ENCODE assay signal across 8 mouse cellular contexts in the genomic region with DNA sequence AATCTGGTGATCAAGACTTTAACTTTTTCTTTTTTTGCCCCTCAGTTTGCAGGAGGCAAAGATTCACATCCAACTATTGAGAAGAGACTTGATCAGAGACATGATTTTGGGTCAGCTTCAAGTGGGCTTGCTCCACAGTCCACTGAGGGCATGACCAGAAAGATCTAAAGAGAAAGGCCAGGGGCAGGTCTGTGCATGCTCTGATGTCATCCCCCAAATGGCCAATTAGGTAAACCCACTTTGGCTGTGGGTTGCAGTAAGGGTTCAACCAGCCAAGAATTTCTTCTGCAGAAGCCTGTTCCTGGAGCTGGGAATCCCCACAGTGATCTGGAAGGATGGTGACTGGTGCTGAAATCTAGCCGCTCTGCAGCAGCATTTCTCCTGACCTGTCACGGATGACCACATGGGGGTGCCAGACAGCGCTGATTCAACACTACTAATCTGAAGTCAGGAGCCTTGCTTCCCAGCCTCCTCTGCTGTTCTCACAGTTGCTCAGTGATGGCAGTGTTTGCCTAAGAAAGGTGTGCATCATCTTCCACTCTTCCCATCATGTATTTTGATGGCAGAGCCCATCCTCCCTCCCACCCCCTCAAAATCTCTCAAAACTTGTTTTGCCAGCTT. TPM values are rescaled to one million over a fixed set of nuclear protein-coding genes. Genes with fewer than 3 reads are reported as not detected.
DNase-seq lines count a peak whose midpoint lies in the region; ATAC-seq and TF ChIP-seq lines count a peak whose summit lies in the region.

No protein-coding gene starts in this region.

- 0 out of 2 replicates have a peak, but pooled peaks cover 3% of the 10 kb centered on the region for H3K4me1 ChIP-seq in liver, adult 2 months (ENCODE audit: control insufficient read depth, insufficient read depth, low read length)
- no peaks in the 10 kb centered on the region for H3K4me1 ChIP-seq in stomach, embryonic 15.5 days

- DNase-seq in 3T3-L1 (ENCODE audit: low read depth, low spot score), result peak; percentile 80
- DNase-seq in adrenal gland, adult 18-20 months (ENCODE audit: low spot score in 2 of 2), result peak; percentile 41 to 62
- peak; percentile 71 for DNase-seq in embryo, embryonic 11 days
- peak; percentile 69 for DNase-seq in kidney, adult 9 months
- peak; percentile 43 for DNase-seq in liver, adult 2 months (ENCODE audit: extremely low read depth, low read depth, low spot score)
- peak; percentile 49 to 68 for DNase-seq in natural killer cell, adult 2 months (ENCODE audit: low spot score in 2 of 2)

- H3K4me2 ChIP-seq in stomach, embryonic 15.5 days, result no peak overlapping the region

- no peaks in the 10 kb centered on the region for H3K79me2 ChIP-seq in liver, adult 2 months (ENCODE audit: control insufficient read depth, insufficient read depth, low read length)

- peaks cover 19% of the 10 kb centered on the region for H3K36me3 ChIP-seq in liver, adult 2 months (ENCODE audit: control insufficient read depth, insufficient read depth, low read length)
- H3K36me3 ChIP-seq in stomach, embryonic 15.5 days, result 0 out of 2 replicates have a peak, but pooled peaks cover 2% of the 10 kb centered on the region

- no peak for TF ChIP-seq POLR2A in liver, adult 2 months (IDR thresholded peaks at IDR 0.05; ENCODE audit: extremely low read depth, insufficient read depth, low read length)

- no peaks in the 10 kb centered on the region for H3K27me3 ChIP-seq in liver, adult 2 months (ENCODE audit: control insufficient read depth, insufficient read depth, low read length)
- H3K27me3 ChIP-seq in stomach, embryonic 15.5 days (replicated peaks), result no peaks in the 10 kb centered on the region

- ATAC-seq in granulocyte monocyte progenitor cell, adult 5-6 weeks (replicated peaks; ENCODE audit: poor library complexity, severe bottlenecking), result peak; percentile 95
- 0 out of 2 replicates have a peak, but pooled peaks have one; percentile 47 for ATAC-seq in stomach, embryonic 15.5 days (ENCODE audit: insufficient read depth, low FRiP score, low read depth)

- H3K4me3 ChIP-seq in liver, adult 2 months (ENCODE audit: insufficient read depth, low read depth, low read length), result no peak overlapping the region
- H3K4me3 ChIP-seq in stomach, embryonic 15.5 days (replicated peaks), result no peak overlapping the region

- H3K9ac ChIP-seq in liver, adult 2 months (ENCODE audit: low read depth, low read length), result no peak overlapping the region
- no peak overlapping the region for H3K9ac ChIP-seq in stomach, embryonic 15.5 days

- 40% methylated on average over 3 of the region's 3 CpGs for WGBS in liver, adult 2 months
- WGBS in stomach, embryonic 15.5 days, result 8% methylated on average over 3 of the region's 3 CpGs

- H3K9me3 ChIP-seq in stomach, embryonic 15.5 days, result no peaks in the 10 kb centered on the region

- peak; percentile 87 for TF ChIP-seq CTCF in liver, adult 2 months (IDR thresholded peaks at IDR 0.05; ENCODE audit: low read depth, low read length)

- H3K27ac ChIP-seq in liver, adult 2 months (replicated peaks; ENCODE audit: insufficient read depth, low read depth, low read length), result no peak overlapping the region
- no peak overlapping the region for H3K27ac ChIP-seq in stomach, embryonic 15.5 days

RNA-seq across cellular contexts. Expression of gene Papolg, which starts 39.8 kb away (rescaled TPM):
- total RNA-seq in adrenal gland, adult 18-20 months (2021), result 10 to 100 TPM; 11.3 to 12.6 TPM
- 14.9 and 15.6 TPM in 2 replicates for total RNA-seq in granulocyte monocyte progenitor cell, adult 5-6 weeks (2014; fragmentation: Nextera tagmentation)
- total RNA-seq in granulocyte monocyte progenitor cell, adult 5-6 weeks (2017), result 15.5 and 15.8 TPM in 2 replicates
- 4.9 and 5.3 TPM in 2 replicates for total RNA-seq in liver, adult 2 months (2014; rRNA removed)
- 0.92 and 1.6 TPM in 2 replicates for polyA plus RNA-seq in liver, adult 2 months (2012; rRNA removed)
- polyA plus RNA-seq in stomach, embryonic 15.5 days (2015; fragmentation: Nextera tagmentation; extraction: Ambion mirVana), result 11.3 and 12.7 TPM in 2 replicates
